Mouse (Mus musculus): Measurements from ENCODE around the gene Casp8ap2. TPM values are rescaled to one million over a fixed set of nuclear protein-coding genes. Genes with fewer than 3 reads are reported as not detected.

Casp8ap2 gene
- polyA plus RNA-seq (2015; fragmentation: Nextera tagmentation; extraction: Ambion mirVana), result 54.0 and 60.3 TPM in 2 replicates

GRCm38 (mm10) chr4:32615034-32615881 lies at the start of gene Casp8ap2:
TSS of gene Casp8ap2 (plus strand) at chr4:32615451.
- H3K27me3 ChIP-seq, result no peaks in the 10 kb centered on the region
- H3K27ac ChIP-seq (replicated peaks), result peak within 1 kb of the TSS; percentile 88
- ATAC-seq (ENCODE audit: insufficient number of reproducible peaks, low FRiP score, low TSS enrichment, low read depth), result peak; percentile 100
- peak within 1 kb of the TSS; percentile 71 for H3K4me2 ChIP-seq (replicated peaks)
- H3K4me3 ChIP-seq (replicated peaks), result peak within 1 kb of the TSS; percentile 98
- under 1% methylated on average over 67 of the region's 67 CpGs for WGBS
- no peaks in the 10 kb centered on the region for H3K9me3 ChIP-seq (replicated peaks)
- H3K4me1 ChIP-seq, result peaks cover 9% of the 10 kb centered on the region; the same call in 1 of the 2 replicates
- H3K36me3 ChIP-seq, result 0 out of 2 replicates have a peak, but pooled peaks cover 4% of the 10 kb centered on the region
- H3K9ac ChIP-seq, result peak within 1 kb of the TSS; percentile 84

DNA sequence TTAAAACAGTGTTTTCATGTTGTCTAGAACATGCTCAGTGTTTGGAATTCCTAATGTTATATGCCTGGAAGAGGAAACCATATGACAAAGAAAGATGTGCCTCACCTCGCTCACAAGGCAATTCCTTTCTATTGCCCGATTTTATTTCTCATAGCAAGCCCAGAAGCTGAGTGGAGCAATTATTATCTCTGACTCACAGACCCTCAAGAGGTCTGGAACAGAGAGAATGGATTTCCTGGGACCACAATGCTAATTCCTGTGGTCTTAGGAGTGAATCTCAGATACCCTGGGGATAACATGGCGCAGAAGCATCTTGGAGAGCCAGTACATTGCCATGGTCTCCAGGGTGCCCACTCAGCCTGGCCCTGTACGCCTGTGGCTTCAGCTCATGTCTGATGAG lies 46.2 kb upstream of the Casp8ap2 start:
- Histone ChIP-seq H3K4me3 (replicated peaks) (no peak overlapping the region), H3K9me3 (replicated peaks) (no peaks in the 10 kb centered on the region), H3K36me3 (no peaks in the 10 kb centered on the region), H3K27me3 (no peaks in the 10 kb centered on the region), H3K27ac (replicated peaks) (no peak overlapping the region), H3K4me1 (no peaks in the 10 kb centered on the region), H3K4me2 (replicated peaks) (no peak overlapping the region), H3K9ac (no peak overlapping the region)
- WGBS, result 62% methylated on average over 4 of the region's 4 CpGs
- ATAC-seq (ENCODE audit: insufficient number of reproducible peaks, low FRiP score, low TSS enrichment, low read depth), result no peak

GRCm38 (mm10) chr4:32569995-32570938 lies 45.0 kb upstream of the Casp8ap2 start:
- H3K36me3 ChIP-seq, result no peaks in the 10 kb centered on the region
- no peaks in the 10 kb centered on the region for H3K9me3 ChIP-seq (replicated peaks)
- H3K27me3 ChIP-seq, result no peaks in the 10 kb centered on the region
- H3K9ac ChIP-seq, result no peak overlapping the region
- no peak overlapping the region for H3K27ac ChIP-seq (replicated peaks)
- ATAC-seq (ENCODE audit: insufficient number of reproducible peaks, low FRiP score, low TSS enrichment, low read depth), result no peak
- 58% methylated on average over 17 of the region's 17 CpGs for WGBS
- 0 out of 2 replicates have a peak, but pooled peaks cover 2% of the 10 kb centered on the region for H3K4me1 ChIP-seq
- H3K4me3 ChIP-seq (replicated peaks), result no peak overlapping the region
- no peak overlapping the region for H3K4me2 ChIP-seq (replicated peaks)

DNA sequence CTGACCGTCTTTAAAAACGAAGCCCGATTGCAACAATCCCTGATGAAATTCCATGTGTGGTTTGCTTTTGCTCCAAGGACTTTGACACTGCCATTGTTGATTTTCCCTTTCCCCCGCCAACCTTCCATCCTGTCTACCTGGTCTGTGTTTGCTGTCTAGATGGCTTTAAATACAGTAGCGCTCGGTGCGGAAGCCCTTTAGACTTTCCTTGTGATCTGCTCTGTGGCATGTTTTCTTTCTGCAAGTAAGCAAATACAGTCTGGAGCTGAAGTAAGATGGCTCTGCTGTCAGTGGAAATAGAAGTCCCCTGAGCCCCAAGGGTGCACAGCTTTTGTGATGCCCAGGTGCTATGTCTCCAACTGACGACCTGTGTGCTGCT lies 44.3 kb upstream of the Casp8ap2 start:
- H3K36me3 ChIP-seq, result no peaks in the 10 kb centered on the region
- no peak overlapping the region for H3K27ac ChIP-seq (replicated peaks)
- H3K4me2 ChIP-seq (replicated peaks), result no peak overlapping the region
- no peak overlapping the region for H3K4me3 ChIP-seq (replicated peaks)
- no peak overlapping the region for H3K9ac ChIP-seq
- no peaks in the 10 kb centered on the region for H3K9me3 ChIP-seq (replicated peaks)
- ATAC-seq (ENCODE audit: insufficient number of reproducible peaks, low FRiP score, low TSS enrichment, low read depth), result no peak
- 76% methylated on average over 8 of the region's 8 CpGs for WGBS
- no peaks in the 10 kb centered on the region for H3K27me3 ChIP-seq
- H3K4me1 ChIP-seq, result 0 out of 2 replicates have a peak, but pooled peaks cover 3% of the 10 kb centered on the region

- 0 out of 2 replicates have a peak, but pooled peaks have one; percentile 7 for ATAC-seq (ENCODE audit: insufficient number of reproducible peaks, low FRiP score, low TSS enrichment, low read depth)
- no peaks in the 10 kb centered on the region for H3K9me3 ChIP-seq (replicated peaks)
- H3K36me3 ChIP-seq, result no peaks in the 10 kb centered on the region
- no peak overlapping the region for H3K9ac ChIP-seq
- no peak overlapping the region for H3K27ac ChIP-seq (replicated peaks)
- H3K27me3 ChIP-seq, result no peaks in the 10 kb centered on the region
- no peak overlapping the region for H3K4me3 ChIP-seq (replicated peaks)
- 61% methylated on average over 3 of the region's 3 CpGs for WGBS
- H3K4me2 ChIP-seq (replicated peaks), result no peak overlapping the region
- H3K4me1 ChIP-seq, result 0 out of 2 replicates have a peak, but pooled peaks cover 3% of the 10 kb centered on the region
Observed at GRCm38 (mm10) chr4:32571441-32571840, 43.8 kb upstream of the Casp8ap2 start.

GRCm38 (mm10) chr4:32572118-32572517 lies 43.1 kb upstream of the Casp8ap2 start:
- ATAC-seq (ENCODE audit: insufficient number of reproducible peaks, low FRiP score, low TSS enrichment, low read depth), result no peak
- H3K36me3 ChIP-seq, result no peaks in the 10 kb centered on the region
- no peaks in the 10 kb centered on the region for H3K9me3 ChIP-seq (replicated peaks)
- no peaks in the 10 kb centered on the region for H3K27me3 ChIP-seq
- H3K9ac ChIP-seq, result no peak overlapping the region
- H3K4me3 ChIP-seq (replicated peaks), result no peak overlapping the region
- no peak overlapping the region for H3K4me2 ChIP-seq (replicated peaks)
- WGBS, result 62% methylated on average over 1 of the region's 1 CpGs
- no peak overlapping the region for H3K27ac ChIP-seq (replicated peaks)
- H3K4me1 ChIP-seq, result 0 out of 2 replicates have a peak, but pooled peaks cover 3% of the 10 kb centered on the region

DNA sequence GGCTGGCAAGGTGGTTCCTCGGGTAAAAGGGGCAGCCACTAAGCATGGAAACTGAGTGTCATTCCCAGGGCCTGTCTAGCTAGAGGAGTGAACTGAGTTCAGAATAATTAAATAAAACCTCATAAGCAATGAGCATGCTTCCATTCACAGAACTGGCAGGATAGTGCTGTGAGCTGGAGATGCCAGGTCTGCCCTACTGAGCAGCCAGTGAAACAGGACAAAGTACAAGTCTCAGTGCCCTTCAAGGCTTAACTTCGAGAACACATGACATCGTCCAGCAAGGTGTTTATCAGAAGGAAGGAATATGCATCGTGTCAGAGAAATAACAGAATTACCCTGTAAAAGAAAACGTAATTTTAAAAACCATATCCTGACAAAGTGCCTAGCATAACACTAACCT lies 41.7 kb upstream of the Casp8ap2 start:
- Histone ChIP-seq H3K4me3 (replicated peaks) (no peak overlapping the region), H3K9me3 (replicated peaks) (no peaks in the 10 kb centered on the region), H3K4me1 (0 out of 2 replicates have a peak, but pooled peaks cover 3% of the 10 kb centered on the region), H3K4me2 (replicated peaks) (no peak overlapping the region), H3K27ac (replicated peaks) (no peak overlapping the region), H3K27me3 (no peaks in the 10 kb centered on the region), H3K36me3 (peaks cover 5% of the 10 kb centered on the region; the same call in 1 of the 2 replicates), H3K9ac (no peak overlapping the region)
- no peak for ATAC-seq (ENCODE audit: insufficient number of reproducible peaks, low FRiP score, low TSS enrichment, low read depth)
- WGBS, result 85% methylated on average over 5 of the region's 5 CpGs

DNA sequence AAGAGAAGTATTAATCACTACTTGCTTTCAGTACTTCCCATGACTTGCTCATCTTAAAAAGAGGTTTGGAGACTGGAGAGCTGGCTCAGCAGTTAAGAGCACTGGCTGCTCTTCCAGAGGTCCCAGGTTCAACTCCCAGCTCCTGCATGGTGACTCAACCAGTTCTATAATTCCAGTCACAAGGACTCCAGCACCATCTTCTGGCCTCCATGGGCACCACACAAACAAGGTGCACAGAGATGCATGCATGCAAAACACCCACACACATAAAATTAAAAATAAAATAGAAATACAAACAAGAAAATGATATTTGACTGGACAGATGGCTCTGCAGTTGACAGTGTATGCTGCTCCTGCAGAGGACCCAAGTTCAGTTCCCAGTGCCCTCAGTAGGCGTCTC lies 40.6 kb upstream of the Casp8ap2 start:
- Histone ChIP-seq H3K27me3 (no peaks in the 10 kb centered on the region), H3K36me3 (peaks cover 5% of the 10 kb centered on the region; the same call in 1 of the 2 replicates), H3K4me1 (0 out of 2 replicates have a peak, but pooled peaks cover 3% of the 10 kb centered on the region), H3K4me3 (replicated peaks) (no peak overlapping the region), H3K9me3 (replicated peaks) (no peaks in the 10 kb centered on the region), H3K27ac (replicated peaks) (no peak overlapping the region), H3K4me2 (replicated peaks) (no peak overlapping the region), H3K9ac (no peak overlapping the region)
- no peak for ATAC-seq (ENCODE audit: insufficient number of reproducible peaks, low FRiP score, low TSS enrichment, low read depth)
- WGBS, result 74% methylated on average over 1 of the region's 1 CpGs

DNA sequence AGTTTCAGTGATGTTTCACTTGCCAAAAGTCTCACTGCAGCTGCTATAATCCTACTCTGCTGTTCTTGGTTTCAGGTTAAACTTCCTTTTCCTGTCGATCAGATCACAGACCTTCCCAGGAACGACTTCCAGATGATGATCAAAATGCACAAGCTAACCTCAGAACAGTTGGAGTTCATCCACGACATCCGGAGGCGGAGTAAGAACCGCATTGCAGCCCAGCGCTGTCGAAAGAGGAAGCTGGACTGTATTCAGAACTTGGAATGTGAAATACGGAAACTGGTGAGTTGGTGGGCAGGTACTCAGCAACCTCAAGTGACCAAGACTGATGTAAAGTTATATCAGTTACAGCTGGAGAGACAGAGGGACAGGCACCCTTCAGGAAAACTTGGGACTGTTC lies 40.1 kb upstream of the Casp8ap2 start:
- Histone ChIP-seq H3K4me1 (0 out of 2 replicates have a peak, but pooled peaks cover 3% of the 10 kb centered on the region), H3K4me3 (replicated peaks) (no peak overlapping the region), H3K36me3 (peaks cover 7% of the 10 kb centered on the region; the same call in 1 of the 2 replicates), H3K9me3 (replicated peaks) (no peaks in the 10 kb centered on the region), H3K27ac (replicated peaks) (no peak overlapping the region), H3K4me2 (replicated peaks) (no peak overlapping the region), H3K27me3 (no peaks in the 10 kb centered on the region), H3K9ac (no peak overlapping the region)
- ATAC-seq (ENCODE audit: insufficient number of reproducible peaks, low FRiP score, low TSS enrichment, low read depth), result no peak
- WGBS, result 23% methylated on average over 9 of the region's 9 CpGs

- H3K9ac ChIP-seq, result no peak overlapping the region
- ATAC-seq (ENCODE audit: insufficient number of reproducible peaks, low FRiP score, low TSS enrichment, low read depth), result no peak; the same call in 1 of the 2 replicates
- no peak overlapping the region for H3K27ac ChIP-seq (replicated peaks)
- H3K4me3 ChIP-seq (replicated peaks), result no peak overlapping the region
- WGBS, result 82% methylated on average over 8 of the region's 8 CpGs
- 0 out of 2 replicates have a peak, but pooled peaks cover 3% of the 10 kb centered on the region for H3K4me1 ChIP-seq
- no peaks in the 10 kb centered on the region for H3K27me3 ChIP-seq
- H3K36me3 ChIP-seq, result peaks cover 8% of the 10 kb centered on the region; the same call in 1 of the 2 replicates
- H3K9me3 ChIP-seq (replicated peaks), result no peaks in the 10 kb centered on the region
- H3K4me2 ChIP-seq (replicated peaks), result no peak overlapping the region
Observed at GRCm38 (mm10) chr4:32579850-32580249, 35.4 kb upstream of the Casp8ap2 start.

DNA sequence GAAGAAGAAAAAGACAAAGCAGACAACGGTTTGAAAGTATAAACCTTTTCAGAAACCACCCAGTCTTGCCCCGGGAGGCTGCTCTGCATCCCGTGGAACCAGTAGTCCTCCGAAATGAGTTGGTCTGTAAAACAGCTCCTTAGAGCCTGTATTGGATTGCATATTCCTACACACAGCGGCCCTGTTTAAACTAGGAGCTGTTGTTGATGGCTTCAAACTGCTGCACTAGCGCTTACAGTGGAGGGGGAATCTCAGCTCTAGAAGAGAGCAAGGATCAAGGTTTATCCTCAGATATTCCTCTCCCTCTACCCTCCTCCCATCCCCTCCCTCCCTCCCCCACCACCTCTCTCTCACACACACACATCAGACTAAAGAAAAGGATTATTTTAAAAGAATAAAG lies 31.1 kb upstream of the Casp8ap2 start:
- no peaks in the 10 kb centered on the region for H3K9me3 ChIP-seq (replicated peaks)
- no peak overlapping the region for H3K27ac ChIP-seq (replicated peaks)
- no peaks in the 10 kb centered on the region for H3K4me1 ChIP-seq
- 0 out of 2 replicates have a peak, but pooled peaks cover 4% of the 10 kb centered on the region for H3K36me3 ChIP-seq
- no peak overlapping the region for H3K4me2 ChIP-seq (replicated peaks)
- H3K27me3 ChIP-seq, result no peaks in the 10 kb centered on the region
- WGBS, result 69% methylated on average over 6 of the region's 6 CpGs
- no peak for ATAC-seq (ENCODE audit: insufficient number of reproducible peaks, low FRiP score, low TSS enrichment, low read depth)
- no peak overlapping the region for H3K9ac ChIP-seq
- H3K4me3 ChIP-seq (replicated peaks), result no peak overlapping the region
